Mouse (Mus musculus): ENCODE measurements around the gene Rpl36al. TPM values are rescaled to one million over a fixed set of nuclear protein-coding genes. Genes with fewer than 3 reads are reported as not detected.

Rpl36al gene
- polyA plus RNA-seq, 1 experiment: 65.9 TPM

- no peak for TF ChIP-seq GATA1 (IDR thresholded peaks at IDR 0.05; ENCODE audit: low read length)
Observed at GRCm38 (mm10) chr12:69139841-69140240, 44.0 kb downstream of the Rpl36al start.

GRCm38 (mm10) chr12:69139201-69139600 lies 44.7 kb downstream of the Rpl36al start:
- no peak for TF ChIP-seq GATA1 (IDR thresholded peaks at IDR 0.05; ENCODE audit: low read length)

Other genes starting within 250 kb of the Rpl36al start
- gene Rps29, start 24.9 kb downstream of the Rpl36al start, polyA plus RNA-seq (2012): 135 and 2,984 TPM in 2 replicates
- 43.0 and 59.9 TPM in 2 replicates for gene Lrr1, start 15.3 kb downstream of the Rpl36al start, polyA plus RNA-seq (2012)
- 42.5 and 49.3 TPM in 2 replicates for gene Mgat2, start 74 bp upstream of the Rpl36al start, polyA plus RNA-seq (2012)
- 54.7 and 78.8 TPM in 2 replicates for gene Gm49383, start 13.0 kb upstream of the Rpl36al start, polyA plus RNA-seq (2012)
- gene Dnaaf2, start 14.3 kb upstream of the Rpl36al start, polyA plus RNA-seq (2012): 3.2 and 5.5 TPM in 2 replicates
- gene Gm49384, start 20.2 kb upstream of the Rpl36al start, polyA plus RNA-seq (2012): not detected in 2 replicates
- gene Pole2, start 44.1 kb upstream of the Rpl36al start, polyA plus RNA-seq (2012): 11.1 TPM in 2 replicates
- 9.0 and 10.8 TPM in 2 replicates for gene Klhdc1, start 57.1 kb upstream of the Rpl36al start, polyA plus RNA-seq (2012)
- 29.6 and 38.1 TPM in 2 replicates for gene Klhdc2, start 112.6 kb upstream of the Rpl36al start, polyA plus RNA-seq (2012)
- 1.3 and 2.1 TPM in 2 replicates for gene Nemf, start 173.1 kb upstream of the Rpl36al start, polyA plus RNA-seq (2012)
- 237 and 265 TPM in 2 replicates for gene Arf6, start 188.1 kb upstream of the Rpl36al start, polyA plus RNA-seq (2012)
- gene Gm9887, start 188.4 kb upstream of the Rpl36al start, polyA plus RNA-seq (2012): 1.5 and 1.7 TPM in 2 replicates

All from G1E-ER4 (cell line).